Mouse (Mus musculus): ENCODE measurements at regions not wholly inside any gene's neighbourhood (a gene's known extent, or its start where the extent isn't known, plus 50 kb on each side); places are given as distances from the start of the nearest gene placed in this dataset.

GRCm38 (mm10) chr5:112040678-112041077, 211.6 kb downstream of the Cryba4 start:
- H3K36me3 ChIP-seq (ENCODE audit: control insufficient read depth, insufficient read depth, low read length): no peaks in the 10 kb centered on the region
- H3K4me3 ChIP-seq (ENCODE audit: low read depth, low read length): no peak overlapping the region
- no peaks in the 10 kb centered on the region for H3K27me3 ChIP-seq (ENCODE audit: control insufficient read depth, insufficient read depth, low read length)
- H3K9me3 ChIP-seq (ENCODE audit: control insufficient read depth, low read length): no peaks in the 10 kb centered on the region
- WGBS: 66% methylated on average over 1 of the region's 1 CpGs
- no peak for DNase-seq (ENCODE audit: low spot score)
- no peak overlapping the region for H3K9ac ChIP-seq (ENCODE audit: low read length)
- peaks cover 23% of the 10 kb centered on the region for H3K4me1 ChIP-seq (replicated peaks; ENCODE audit: control insufficient read depth, insufficient read depth, low read length)
- 0 out of 2 replicates have a peak overlapping the region, but pooled peaks have one; percentile 5 for H3K4me2 ChIP-seq (ENCODE audit: low read depth, low read length, severe bottlenecking)
- H3K27ac ChIP-seq (ENCODE audit: low read depth, low read length): 0 out of 2 replicates have a peak overlapping the region, but pooled peaks have one; percentile 37
- ATAC-seq (replicated peaks; ENCODE audit: low FRiP score): no peak

GRCm38 (mm10) chr5:112041285-112041684, 211.0 kb downstream of the Cryba4 start:
- Histone ChIP-seq H3K27ac (ENCODE audit: low read depth, low read length) (peak overlapping the region; percentile 50; the same call in 1 of the 2 replicates), H3K9ac (ENCODE audit: low read length) (no peak overlapping the region), H3K9me3 (ENCODE audit: control insufficient read depth, low read length) (no peaks in the 10 kb centered on the region), H3K36me3 (ENCODE audit: control insufficient read depth, insufficient read depth, low read length) (no peaks in the 10 kb centered on the region), H3K4me1 (replicated peaks; ENCODE audit: control insufficient read depth, insufficient read depth, low read length) (peaks cover 23% of the 10 kb centered on the region), H3K4me2 (ENCODE audit: low read depth, low read length, severe bottlenecking) (0 out of 2 replicates have a peak overlapping the region, but pooled peaks have one; percentile 5), H3K27me3 (ENCODE audit: control insufficient read depth, insufficient read depth, low read length) (no peaks in the 10 kb centered on the region), H3K4me3 (ENCODE audit: low read depth, low read length) (no peak overlapping the region)
- WGBS: 28% methylated on average over 4 of the region's 4 CpGs
- peak; percentile 79 for DNase-seq (ENCODE audit: low spot score)
- ATAC-seq (replicated peaks; ENCODE audit: low FRiP score): peak; percentile 91

GRCm38 (mm10) chr5:112042236-112042635, 210.1 kb downstream of the Cryba4 start:
- H3K36me3 ChIP-seq (ENCODE audit: control insufficient read depth, insufficient read depth, low read length): no peaks in the 10 kb centered on the region
- no peaks in the 10 kb centered on the region for H3K27me3 ChIP-seq (ENCODE audit: control insufficient read depth, insufficient read depth, low read length)
- no peak for DNase-seq (ENCODE audit: low spot score)
- H3K4me3 ChIP-seq (ENCODE audit: low read depth, low read length): no peak overlapping the region
- no peaks in the 10 kb centered on the region for H3K9me3 ChIP-seq (ENCODE audit: control insufficient read depth, low read length)
- H3K4me1 ChIP-seq (replicated peaks; ENCODE audit: control insufficient read depth, insufficient read depth, low read length): peaks cover 23% of the 10 kb centered on the region
- H3K4me2 ChIP-seq (ENCODE audit: low read depth, low read length, severe bottlenecking): no peak overlapping the region
- H3K9ac ChIP-seq (ENCODE audit: low read length): 0 out of 2 replicates have a peak overlapping the region, but pooled peaks have one; percentile 16
- 84% methylated on average over 11 of the region's 11 CpGs for WGBS
- H3K27ac ChIP-seq (ENCODE audit: low read depth, low read length): peak overlapping the region; percentile 50
- ATAC-seq (replicated peaks; ENCODE audit: low FRiP score): no peak

DNA sequence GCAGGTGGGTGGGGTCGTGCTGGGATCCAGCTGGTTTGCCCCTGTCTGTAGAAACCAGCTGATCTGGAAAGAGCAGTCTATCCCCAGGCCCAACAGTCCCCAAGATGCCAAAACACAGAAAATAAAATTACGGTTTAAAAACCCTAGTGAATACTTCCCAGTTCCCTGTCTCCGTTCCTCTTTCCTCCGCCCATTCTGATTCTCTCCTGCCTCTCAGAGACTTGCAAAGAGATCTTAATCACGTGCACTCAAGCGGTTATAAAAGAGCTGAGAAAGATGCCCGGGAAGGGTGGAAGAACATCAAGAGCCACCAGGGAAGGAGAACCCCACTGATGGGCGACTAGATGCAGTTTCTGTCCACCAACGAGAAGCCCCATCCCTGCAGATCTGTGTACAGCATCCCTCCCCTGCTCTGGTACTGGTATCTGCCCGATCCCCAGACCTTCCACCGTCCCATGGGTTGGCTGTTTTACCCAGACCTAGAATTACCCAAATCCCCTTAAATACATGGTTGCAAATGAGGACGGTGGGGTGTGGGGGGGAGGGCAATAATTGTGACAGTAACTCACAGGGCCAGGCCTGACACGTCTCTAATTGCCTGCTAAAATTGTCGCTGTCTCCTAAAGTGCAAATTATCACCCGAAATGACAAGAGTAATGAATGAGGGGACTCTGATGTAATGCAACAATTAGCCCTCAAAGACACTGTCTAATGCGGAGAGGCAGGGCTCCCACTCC, 202.1 kb downstream of the Cryba4 start:
- Histone ChIP-seq H3K9ac (ENCODE audit: low read length) (no peak overlapping the region; the same call in 1 of the 2 replicates), H3K27ac (ENCODE audit: low read depth, low read length) (0 out of 2 replicates have a peak overlapping the region, but pooled peaks have one; percentile 18), H3K4me1 (replicated peaks; ENCODE audit: control insufficient read depth, insufficient read depth, low read length) (peaks cover 11% of the 10 kb centered on the region; the same call in 1 of the 2 replicates), H3K9me3 (ENCODE audit: control insufficient read depth, low read length) (no peaks in the 10 kb centered on the region), H3K27me3 (ENCODE audit: control insufficient read depth, insufficient read depth, low read length) (no peaks in the 10 kb centered on the region), H3K4me2 (ENCODE audit: low read depth, low read length, severe bottlenecking) (no peak overlapping the region), H3K4me3 (ENCODE audit: low read depth, low read length) (no peak overlapping the region), H3K36me3 (ENCODE audit: control insufficient read depth, insufficient read depth, low read length) (no peaks in the 10 kb centered on the region)
- peak; percentile 60 for DNase-seq (ENCODE audit: low spot score)
- ATAC-seq (replicated peaks; ENCODE audit: low FRiP score): peak; percentile 65
- 28% methylated on average over 16 of the region's 16 CpGs for WGBS

DNA sequence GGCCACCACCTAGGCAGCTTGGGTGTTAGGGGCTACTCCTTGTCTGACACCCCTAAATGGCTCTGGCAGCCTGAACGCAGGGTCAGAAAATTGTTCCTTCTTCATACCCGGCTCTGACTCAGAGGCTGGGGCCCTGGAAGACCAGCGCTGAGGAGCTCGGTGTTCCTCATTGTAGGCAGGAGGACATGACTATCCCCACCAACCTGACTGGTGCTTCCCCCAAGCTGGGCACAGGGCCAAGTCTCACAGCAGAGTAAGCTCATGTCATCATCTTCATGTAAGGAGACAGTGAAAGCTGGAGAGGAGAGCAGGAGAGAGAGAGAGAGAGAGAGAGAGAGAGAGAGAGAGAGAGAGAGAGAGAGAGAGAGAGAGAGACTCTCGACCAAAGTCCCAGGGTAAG, 201.4 kb downstream of the Cryba4 start:
- H3K27me3 ChIP-seq (ENCODE audit: control insufficient read depth, insufficient read depth, low read length): no peaks in the 10 kb centered on the region
- no peaks in the 10 kb centered on the region for H3K9me3 ChIP-seq (ENCODE audit: control insufficient read depth, low read length)
- 68% methylated on average over 5 of the region's 5 CpGs for WGBS
- no peak overlapping the region for H3K4me2 ChIP-seq (ENCODE audit: low read depth, low read length, severe bottlenecking)
- no peaks in the 10 kb centered on the region for H3K36me3 ChIP-seq (ENCODE audit: control insufficient read depth, insufficient read depth, low read length)
- no peak overlapping the region for H3K9ac ChIP-seq (ENCODE audit: low read length)
- no peak overlapping the region for H3K4me3 ChIP-seq (ENCODE audit: low read depth, low read length)
- DNase-seq (ENCODE audit: low spot score): peak; percentile 61
- ATAC-seq (replicated peaks; ENCODE audit: low FRiP score): peak; percentile 45; the same call in 1 of the 2 replicates
- peaks cover 11% of the 10 kb centered on the region; the same call in 1 of the 2 replicates for H3K4me1 ChIP-seq (replicated peaks; ENCODE audit: control insufficient read depth, insufficient read depth, low read length)
- peak overlapping the region; percentile 37; the same call in 1 of the 2 replicates for H3K27ac ChIP-seq (ENCODE audit: low read depth, low read length)

DNA sequence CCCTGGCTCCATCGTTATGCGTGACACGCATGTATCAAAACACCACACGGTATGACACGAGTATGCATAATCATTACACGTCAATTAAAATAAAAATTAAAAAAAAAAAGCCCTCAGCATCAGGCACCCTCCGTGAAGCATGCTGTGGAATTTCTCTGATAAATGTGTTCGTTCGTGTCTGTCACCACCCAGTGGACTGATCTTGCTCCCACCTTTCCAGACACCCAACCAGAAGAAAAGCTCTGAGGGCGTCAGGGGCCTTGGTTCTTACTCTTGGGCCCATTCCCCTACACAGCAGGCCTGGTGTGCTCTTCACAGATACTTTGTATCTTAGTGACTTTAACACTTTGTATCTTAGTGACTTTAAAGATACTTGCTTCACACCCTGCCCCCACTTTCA, 200.5 kb downstream of the Cryba4 start:
- ATAC-seq (replicated peaks; ENCODE audit: low FRiP score) (no peak), DNase-seq (ENCODE audit: low spot score) (no peak)
- Histone ChIP-seq H3K27me3 (ENCODE audit: control insufficient read depth, insufficient read depth, low read length) (no peaks in the 10 kb centered on the region), H3K4me3 (ENCODE audit: low read depth, low read length) (no peak overlapping the region), H3K4me1 (replicated peaks; ENCODE audit: control insufficient read depth, insufficient read depth, low read length) (peaks cover 11% of the 10 kb centered on the region; the same call in 1 of the 2 replicates), H3K9ac (ENCODE audit: low read length) (no peak overlapping the region), H3K36me3 (ENCODE audit: control insufficient read depth, insufficient read depth, low read length) (no peaks in the 10 kb centered on the region), H3K27ac (ENCODE audit: low read depth, low read length) (no peak overlapping the region), H3K4me2 (ENCODE audit: low read depth, low read length, severe bottlenecking) (no peak overlapping the region), H3K9me3 (ENCODE audit: control insufficient read depth, low read length) (no peaks in the 10 kb centered on the region)
- 87% methylated on average over 10 of the region's 10 CpGs for WGBS

DNA sequence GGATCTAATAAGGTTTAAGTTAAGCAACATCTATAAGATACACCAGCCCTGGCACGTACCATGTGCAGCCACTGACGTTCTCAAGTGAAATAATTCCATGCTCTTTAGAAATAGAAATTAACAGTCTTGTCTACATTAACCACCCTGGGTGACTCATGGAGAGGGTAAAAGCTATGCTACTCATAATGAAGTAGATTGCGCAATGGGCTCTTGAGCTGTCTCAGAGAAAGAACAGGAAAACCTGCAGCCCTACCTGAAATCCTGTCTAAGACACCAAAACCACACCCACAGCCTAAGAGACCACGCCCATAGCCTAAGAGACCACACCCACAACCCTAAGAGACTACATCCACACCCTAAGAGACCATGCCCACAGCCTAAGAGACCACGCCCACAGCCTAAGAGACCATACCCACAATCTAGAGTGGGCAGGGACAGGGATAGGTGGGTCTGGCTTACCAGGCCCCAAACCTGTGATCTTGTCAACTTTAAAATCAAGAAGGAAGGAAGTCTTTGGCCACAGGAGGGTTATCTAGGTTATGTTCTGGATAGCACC, 198.6 kb downstream of the Cryba4 start:
- ATAC-seq (replicated peaks; ENCODE audit: low FRiP score): no peak
- Histone ChIP-seq H3K9me3 (ENCODE audit: control insufficient read depth, low read length) (no peaks in the 10 kb centered on the region), H3K4me1 (replicated peaks; ENCODE audit: control insufficient read depth, insufficient read depth, low read length) (peaks cover 11% of the 10 kb centered on the region; the same call in 1 of the 2 replicates), H3K27me3 (ENCODE audit: control insufficient read depth, insufficient read depth, low read length) (no peaks in the 10 kb centered on the region), H3K4me3 (ENCODE audit: low read depth, low read length) (no peak overlapping the region), H3K36me3 (ENCODE audit: control insufficient read depth, insufficient read depth, low read length) (no peaks in the 10 kb centered on the region), H3K9ac (ENCODE audit: low read length) (no peak overlapping the region), H3K4me2 (ENCODE audit: low read depth, low read length, severe bottlenecking) (no peak overlapping the region), H3K27ac (ENCODE audit: low read depth, low read length) (no peak overlapping the region)
- WGBS: 88% methylated on average over 5 of the region's 5 CpGs
- no peak for DNase-seq (ENCODE audit: low spot score)

DNA sequence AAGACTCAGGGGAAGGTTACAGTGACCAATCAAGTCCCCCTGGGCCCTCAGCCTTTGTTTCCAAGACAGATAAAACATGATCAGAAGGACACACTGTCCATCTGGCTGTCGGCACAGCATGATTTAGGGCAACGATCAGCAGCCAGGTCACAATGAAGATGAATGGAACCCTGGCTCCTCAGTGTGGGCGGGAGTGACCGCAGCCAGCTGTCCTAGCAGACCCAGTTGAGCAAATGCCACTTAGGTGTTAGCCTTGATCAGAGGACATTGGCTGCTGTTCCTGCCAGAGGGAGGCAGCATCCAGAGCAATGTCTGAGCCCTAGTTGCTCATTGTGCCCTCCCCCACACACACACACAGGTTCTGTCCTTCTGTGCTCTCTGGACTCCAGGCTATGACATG, 197.3 kb downstream of the Cryba4 start:
- no peak for ATAC-seq (replicated peaks; ENCODE audit: low FRiP score)
- no peak for DNase-seq (ENCODE audit: low spot score)
- no peak overlapping the region for H3K4me3 ChIP-seq (ENCODE audit: low read depth, low read length)
- 89% methylated on average over 4 of the region's 4 CpGs for WGBS
- no peaks in the 10 kb centered on the region for H3K27me3 ChIP-seq (ENCODE audit: control insufficient read depth, insufficient read depth, low read length)
- H3K9ac ChIP-seq (ENCODE audit: low read length): no peak overlapping the region
- H3K27ac ChIP-seq (ENCODE audit: low read depth, low read length): no peak overlapping the region
- H3K4me2 ChIP-seq (ENCODE audit: low read depth, low read length, severe bottlenecking): no peak overlapping the region
- no peaks in the 10 kb centered on the region for H3K36me3 ChIP-seq (ENCODE audit: control insufficient read depth, insufficient read depth, low read length)
- H3K4me1 ChIP-seq (replicated peaks; ENCODE audit: control insufficient read depth, insufficient read depth, low read length): peaks cover 9% of the 10 kb centered on the region; the same call in 1 of the 2 replicates
- no peaks in the 10 kb centered on the region for H3K9me3 ChIP-seq (ENCODE audit: control insufficient read depth, low read length)
